In genomic region chr10:41518981-41519618, GRCm38 (mm10) we compare ENCODE assay signal across 8 mouse cellular contexts. TPM values are rescaled to one million over a fixed set of nuclear protein-coding genes. Genes with fewer than 3 reads are reported as not detected.
DNase-seq lines count a peak whose midpoint lies in the region; ATAC-seq and TF ChIP-seq lines count a peak whose summit lies in the region.

TSS of gene Cd164 (plus strand) at chr10:41519414.

- peaks cover 24% of the 10 kb centered on the region for H3K4me1 ChIP-seq in hindbrain, postnatal 0 days (ENCODE audit: insufficient read depth, low read length)

- no peaks in the 10 kb centered on the region for H3K27me3 ChIP-seq in hindbrain, postnatal 0 days (ENCODE audit: insufficient read depth, low read length)

- intact Hi-C loops in gastrocnemius, adult 2 months (cut with DNase I): loop anchor here (1.0 to 10.0 kb wide), 3 partner anchors 80 to 286 kb away; partner anchors contain the start of genes Cep57l1 and Sesn1
- intact Hi-C loops in left cerebral cortex, adult 2 months (cut with DNase I): loop anchor here (1.0 to 10.0 kb wide), 3 partner anchors 163 to 776 kb away; partner anchors contain the start of genes Ak9 and Fig4

- H3K36me3 ChIP-seq in hindbrain, postnatal 0 days (ENCODE audit: insufficient read depth, low read length): no peaks in the 10 kb centered on the region

- peak within 1 kb of the TSS; percentile 94 for H3K4me2 ChIP-seq in hindbrain, postnatal 0 days (ENCODE audit: low read depth, low read length)

- peak within 1 kb of the TSS; percentile 93 for H3K4me3 ChIP-seq in gastrocnemius, adult 2 months
- peak within 1 kb of the TSS; percentile 96 for H3K4me3 ChIP-seq in hindbrain, postnatal 0 days (ENCODE audit: low read length)
- peak within 1 kb of the TSS; percentile 80 for H3K4me3 ChIP-seq in left cerebral cortex, adult 2 months

- H3K9ac ChIP-seq in hindbrain, postnatal 0 days (replicated peaks; ENCODE audit: low read length): peak within 1 kb of the TSS; percentile 91

- WGBS in hindbrain, postnatal 0 days: under 1% methylated on average over 61 of the region's 69 CpGs

- no peaks in the 10 kb centered on the region for H3K9me3 ChIP-seq in hindbrain, postnatal 0 days (ENCODE audit: low read length)

- peak within 1 kb of the TSS; percentile 100 for H3K27ac ChIP-seq in gastrocnemius, adult 2 months
- H3K27ac ChIP-seq in hindbrain, postnatal 0 days: peak within 1 kb of the TSS; percentile 100
- peak within 1 kb of the TSS; percentile 100 for H3K27ac ChIP-seq in left cerebral cortex, adult 2 months

- ATAC-seq in hindbrain, postnatal 0 days: peak; percentile 94
- ATAC-seq in megakaryocyte, adult 5-6 weeks (ENCODE audit: poor library complexity, severe bottlenecking): peak; percentile 72

- DNase-seq in WW6 (ENCODE audit: low read depth, low spot score): peak; percentile 90
- DNase-seq in cerebellum, postnatal 4 days (ENCODE audit: low spot score in 2 of 2): peak; percentile 76 to 94
- peak; percentile 96 for DNase-seq in gastrocnemius, adult 2 months
- DNase-seq in hindbrain, postnatal 0 days (ENCODE audit: low spot score): peak; percentile 97
- DNase-seq in left cerebral cortex, adult 2 months (ENCODE audit: extremely low spot score in 1 of 2, low spot score in 2 of 2): peak; percentile 88 to 91
- DNase-seq in right cerebral cortex, adult 2 months (ENCODE audit: low spot score in 2 of 2): peak; percentile 85 to 90
- DNase-seq in urinary bladder, postnatal 14 days (ENCODE audit: low spot score): peak; percentile 91

- no peak for TF ChIP-seq CTCF in gastrocnemius, adult 2 months (IDR thresholded peaks at IDR 0.05)
- no peak for TF ChIP-seq CTCF in hindbrain, postnatal 0 days (IDR thresholded peaks at IDR 0.05; ENCODE audit: low read depth)
- TF ChIP-seq CTCF in left cerebral cortex, adult 2 months (IDR thresholded peaks at IDR 0.05): no peak

RNA-seq across cellular contexts. Expression of gene Cd164, which starts in this region (rescaled TPM):
- total RNA-seq in gastrocnemius, adult 2 months (2021): 100 to 1,000 TPM; 133 to 157 TPM
- 31.3 and 35.7 TPM in 2 replicates for total RNA-seq in hindbrain, postnatal 0 days (2014; rRNA removed)
- polyA plus RNA-seq in hindbrain, postnatal 0 days (2015; fragmentation: Nextera tagmentation; extraction: Ambion mirVana): 61.8 and 61.9 TPM in 2 replicates
- 10 to 100 TPM; 66.5 to 67.8 TPM for total RNA-seq in left cerebral cortex, adult 2 months (2021)
- 161 and 188 TPM in 2 replicates for total RNA-seq in megakaryocyte, adult 5-6 weeks (2015)
- 115 and 135 TPM in 2 replicates for total RNA-seq in megakaryocyte, adult 5-6 weeks (2017)

Comparison
In these comparisons a context has a peak if more than half of its experiments do, and no peak if none do; other contexts are left out.
1. Peak in every context shown above with its lines: DNase-seq, ATAC-seq, H3K4me3 ChIP-seq and H3K27ac ChIP-seq.